Mouse (Mus musculus): ENCODE measurements around the gene Mrpl30.

DNA sequence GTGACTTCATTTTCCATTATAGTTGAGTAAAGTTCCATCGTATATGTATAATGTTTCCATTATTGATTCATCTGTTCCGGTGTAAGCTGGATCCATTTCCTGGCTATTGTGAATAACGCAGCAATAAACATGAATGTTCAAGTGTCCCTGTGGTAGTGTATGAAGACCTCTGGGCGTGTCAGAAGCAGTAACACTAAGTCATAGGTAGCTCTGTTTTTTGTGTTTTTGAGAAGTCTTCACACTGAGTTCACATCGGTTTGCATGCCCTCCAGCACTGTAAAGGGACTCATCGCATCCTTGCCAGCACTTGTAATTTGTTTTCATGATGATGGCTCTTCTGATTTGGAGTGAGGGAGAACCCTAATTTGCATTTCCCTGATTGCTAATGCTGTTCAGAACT, 24.0 kb upstream of the Mrpl30 start, which contains the start of gene Tsga10:
- TF ChIP-seq POLR2A (IDR thresholded peaks at IDR 0.05; ENCODE audit: low read depth, low read length) (no peak), CTCF (conservative IDR thresholded peaks at IDR 0.05; ENCODE audit: insufficient read depth, insufficient read length, low read depth, low read length) (no peak)

Measured in kidney, adult 2 months (tissue).